Mouse (Mus musculus) G1E (cell line): ENCODE measurements around the gene Sag.

Experiments
- CTCF ChIP-seq: IDR thresholded peaks from 2 replicates; pipeline ENCODE4 v1.5.1; 2012; ENCODE audit warnings: low read depth, low read length, inconsistent platforms, mixed read lengths
- GATA1 ChIP-seq: IDR thresholded peaks from 2 replicates; pipeline ENCODE4 v1.6.1; 2012; ENCODE audit warnings: borderline replicate concordance, low read length, inconsistent platforms, mixed read lengths
- POLR2AphosphoS5 ChIP-seq: IDR thresholded peaks from 2 replicates; pipeline ENCODE4 v1.6.1; 2012; ENCODE audit warnings: low read depth, low read length, inconsistent platforms; ENCODE audit not compliant: insufficient replicate concordance

GRCm38 (mm10) chr1:87771724-87772123, 31.8 kb upstream of the Sag start:
- no peak for TF ChIP-seq CTCF
- no peak for TF ChIP-seq POLR2AphosphoS5
- TF ChIP-seq GATA1, result no peak
